Mouse (Mus musculus) CD4-positive naive resting alpha-beta T cell, adult 76 days (primary cell): Measurements from ENCODE around the gene Tmppe. TPM values are rescaled to one million over a fixed set of nuclear protein-coding genes. Genes with fewer than 3 reads are reported as not detected.

Source experiments
- total RNA-seq: library from RNA; stranded (reverse); gene quantifications from one replicate; pipeline ENCODE4 v1.2.4, GENCODE M21; 2023

Tmppe gene
- 10.6 TPM for total RNA-seq

DNA sequence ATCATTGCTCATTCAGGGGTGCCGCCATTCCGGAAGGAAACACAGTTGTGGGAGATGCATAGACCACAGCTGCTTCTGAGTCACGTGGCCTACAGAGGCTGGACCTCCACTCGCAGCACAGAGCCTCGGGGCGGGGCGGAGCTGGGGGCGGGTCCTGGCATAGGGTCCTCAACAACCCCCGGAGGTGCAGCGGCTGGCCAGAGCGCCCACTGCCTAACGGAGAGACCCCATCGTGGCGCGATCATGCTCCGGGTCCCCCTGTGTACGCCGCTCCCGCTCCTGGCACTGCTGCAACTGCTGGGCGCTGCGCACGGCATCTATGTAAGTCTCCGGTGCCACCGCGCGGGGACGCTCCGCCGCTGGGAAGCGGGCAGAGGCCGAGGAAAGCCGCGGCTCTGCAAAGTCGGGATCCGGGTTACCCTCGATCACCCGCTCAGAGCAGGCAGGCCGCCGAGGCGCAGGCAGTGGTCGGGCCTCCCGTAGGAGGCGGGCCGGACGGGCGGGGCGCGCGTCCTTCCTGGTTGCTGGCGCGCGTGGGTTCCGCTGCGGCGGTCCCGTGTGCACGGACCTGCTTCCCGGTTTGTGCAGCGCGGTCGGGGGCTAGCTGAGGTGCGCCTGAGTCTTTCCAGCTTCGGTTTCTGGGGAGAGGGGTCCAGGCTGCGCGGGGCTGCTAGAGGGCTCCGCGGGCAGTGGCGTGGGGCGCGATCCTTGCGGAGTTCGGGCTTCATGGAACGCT lies at the start of gene Tmppe, which contains the start of gene Glb1:
TSS of gene Tmppe (plus strand) at position 157 of the 736 bp plus-strand sequence.
TSS of gene Glb1 (plus strand) at position 128 of the 736 bp plus-strand sequence.

DNA sequence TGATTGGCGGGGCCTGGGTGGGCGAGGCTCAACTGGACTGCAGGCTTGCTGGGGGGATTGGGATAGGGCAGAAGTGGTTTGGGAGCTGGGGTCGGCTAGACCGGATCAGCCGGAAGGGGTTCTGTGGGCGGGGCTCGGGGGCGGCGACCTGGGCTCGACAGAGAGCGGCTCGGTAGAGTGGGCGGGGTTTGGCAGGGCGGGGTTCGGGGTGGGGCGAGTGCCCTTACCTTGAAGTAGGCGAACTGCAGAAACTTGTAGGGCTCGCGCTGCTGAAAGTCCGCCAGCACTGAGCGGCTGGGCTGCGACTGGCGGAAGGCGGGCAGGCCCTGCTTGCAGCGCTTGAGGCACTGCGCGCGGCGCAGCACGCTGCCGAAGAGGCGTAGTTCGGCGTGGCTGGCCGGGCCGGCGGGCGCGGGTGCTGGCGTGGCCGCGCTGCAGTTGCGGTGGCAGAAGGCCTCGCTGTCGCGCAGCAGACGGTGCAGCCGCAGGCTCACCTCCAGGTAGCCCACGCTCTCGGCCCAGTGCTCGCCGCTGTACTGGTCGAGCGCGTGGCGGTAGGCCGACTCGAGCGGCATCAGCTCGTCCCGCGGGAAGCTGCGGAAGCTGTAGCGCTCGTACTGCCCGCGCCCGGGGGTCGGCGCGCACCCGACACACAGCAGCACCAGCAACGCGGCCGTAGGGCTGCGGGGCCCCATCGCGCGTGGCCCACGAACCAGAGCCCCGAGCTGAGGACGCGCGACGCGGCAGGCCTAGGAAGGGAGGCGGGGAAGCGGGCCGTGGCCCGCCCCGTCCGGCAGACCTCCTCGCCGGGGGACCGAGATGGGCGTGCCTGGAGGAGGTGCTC lies 10.8 kb upstream of the Tmppe start, which contains the start of gene Crtap:
TSS of gene Crtap (minus strand) at position 771 of the 844 bp plus-strand sequence.

Other genes starting within 250 kb of the Tmppe start
- gene Bcl2a1c, start 71.0 kb upstream of the Tmppe start, total RNA-seq: not detected
- 5.0 TPM for gene Crtap, start 10.4 kb upstream of the Tmppe start, total RNA-seq
- gene Glb1, start within 50 bp of the Tmppe start, total RNA-seq: 18.1 TPM
- gene Ccr4, start 103.8 kb downstream of the Tmppe start, total RNA-seq: 0.62 TPM
- not detected for gene C130032M10Rik, start 114.6 kb downstream of the Tmppe start, total RNA-seq
- gene Trim71, start 163.3 kb downstream of the Tmppe start, total RNA-seq: not detected
- 73.2 TPM for gene Cnot10, start 239.1 kb downstream of the Tmppe start, total RNA-seq